Mouse (Mus musculus): Measurements from ENCODE around the gene Kif11.

DNA sequence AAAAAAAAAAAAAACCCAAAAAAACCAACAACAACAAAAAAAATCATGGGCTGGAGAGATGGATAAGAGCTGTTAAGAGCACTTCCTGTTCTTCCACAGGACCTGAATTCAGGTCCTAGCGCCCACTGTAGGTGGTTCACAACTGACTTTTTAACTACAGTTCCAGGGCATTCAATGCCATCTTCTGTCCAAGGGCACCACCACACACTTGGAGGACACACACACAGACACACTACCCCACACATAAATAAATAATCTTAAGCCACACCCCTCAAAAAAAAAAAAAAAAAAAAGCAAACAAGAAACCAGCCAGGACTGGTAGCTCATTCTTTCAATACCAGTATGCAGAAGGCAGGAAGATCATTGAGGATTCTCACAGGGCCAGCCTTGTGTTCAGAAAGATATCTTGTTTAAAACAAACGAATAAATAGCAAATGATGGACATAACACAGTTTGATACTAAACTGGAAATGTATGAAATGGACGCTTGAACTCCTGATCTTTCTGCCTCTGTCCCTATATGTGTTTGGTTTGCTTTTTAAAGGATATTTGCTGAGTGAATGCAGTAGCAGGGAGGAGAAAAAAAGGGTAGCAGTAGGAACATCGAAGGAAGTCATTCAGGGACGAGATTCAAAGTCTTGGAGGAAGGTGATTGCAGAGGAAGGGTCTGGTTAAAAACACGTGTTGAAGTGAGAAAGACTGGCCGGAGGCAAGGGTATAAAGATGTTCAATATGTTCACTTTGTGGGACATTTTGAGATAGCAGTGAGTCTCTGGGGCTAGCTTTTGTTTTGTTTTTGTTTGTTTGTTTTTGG, 1.1 kb upstream of the Kif11 start:
- TF ChIP-seq CTCF (IDR thresholded peaks at IDR 0.05; ENCODE audit: control insufficient read depth, insufficient read depth, low read length) (no peak), POLR2A (IDR thresholded peaks at IDR 0.05; ENCODE audit: borderline replicate concordance, control insufficient read depth, low read depth, low read length) (no peak)

All from bone marrow, adult 2 months (tissue).